In genomic region chr8:127065113-127065473, GRCm38 (mm10) we compare ENCODE assay signal across 9 mouse cellular contexts. TPM values are rescaled to one million over a fixed set of nuclear protein-coding genes. Genes with fewer than 3 reads are reported as not detected.
DNase-seq lines count a peak whose midpoint lies in the region; ATAC-seq and TF ChIP-seq lines count a peak whose summit lies in the region.
"Had no signal": no experiment of that assay in that cellular context is flagged by ENCODE, and none has a peak within 500 bp of the region (broad histone marks: within the 10 kb centered on the region; RNA-seq: fewer than 3 reads in every experiment).

No protein-coding gene starts in this region.

- H3K27ac ChIP-seq in heart, embryonic 15.5 days = peak overlapping the region; percentile 97
- peak overlapping the region; percentile 99 for H3K27ac ChIP-seq in embryonic facial prominence, embryonic 10.5 days (replicated peaks)
- H3K27ac ChIP-seq in hindbrain, postnatal 0 days = peak overlapping the region; percentile 86; the same call in 1 of the 2 replicates
- H3K27ac ChIP-seq in midbrain, postnatal 0 days (ENCODE audit: low read depth, low read length) = peak overlapping the region; percentile 85

- DNase-seq in heart, postnatal 14 days = no peak
- no peak for DNase-seq in embryonic facial prominence, embryonic 10.5 days (ENCODE audit: low spot score)
- DNase-seq in hindbrain, postnatal 0 days (ENCODE audit: low spot score) = no peak
- no peak for DNase-seq in midbrain, postnatal 0 days (ENCODE audit: low spot score)
- DNase-seq in right cerebral cortex, postnatal 25 days = no peak
- DNase-seq in left cerebral cortex, postnatal 25 days (ENCODE audit: low spot score in 2 of 2) = no peak
- DNase-seq in adrenal gland, adult 8-10 months = no peak

- H3K9ac ChIP-seq in heart, embryonic 15.5 days = peak overlapping the region; percentile 98
- peak overlapping the region; percentile 74 for H3K9ac ChIP-seq in hindbrain, postnatal 0 days (replicated peaks; ENCODE audit: low read length)
- peak overlapping the region; percentile 84 for H3K9ac ChIP-seq in midbrain, postnatal 0 days (replicated peaks; ENCODE audit: low read length, poor library complexity, severe bottlenecking)

- H3K4me2 ChIP-seq in heart, embryonic 15.5 days = peak overlapping the region; percentile 66
- H3K4me2 ChIP-seq in hindbrain, postnatal 0 days (ENCODE audit: low read depth, low read length) = peak overlapping the region; percentile 86
- H3K4me2 ChIP-seq in midbrain, postnatal 0 days (ENCODE audit: low read depth, low read length, poor library complexity, severe bottlenecking) = peak overlapping the region; percentile 85

- intact Hi-C loops in heart, postnatal 14 days (cut with DNase I) = loop anchor here (5.0 kb wide), 1 partner anchor 42 kb away; no protein-coding TSS in a partner anchor
- intact Hi-C loops in left cerebral cortex, postnatal 25 days (cut with DNase I) = no loop called here

- no peak for ATAC-seq in heart, embryonic 15.5 days (replicated peaks; ENCODE audit: insufficient number of reproducible peaks, insufficient read depth, low FRiP score, low read depth)
- ATAC-seq in hindbrain, postnatal 0 days = no peak
- ATAC-seq in midbrain, postnatal 0 days (ENCODE audit: low FRiP score) = no peak

- TF ChIP-seq CTCF in hindbrain, postnatal 0 days (IDR thresholded peaks at IDR 0.05; ENCODE audit: low read depth) = no peak
- no peak for TF ChIP-seq CTCF in midbrain, postnatal 0 days (IDR thresholded peaks at IDR 0.05)

- 0 out of 2 replicates have a peak, but pooled peaks cover 2% of the 10 kb centered on the region for H3K27me3 ChIP-seq in heart, embryonic 15.5 days
- H3K27me3 ChIP-seq in embryonic facial prominence, embryonic 10.5 days (replicated peaks; ENCODE audit: low read depth, poor library complexity, severe bottlenecking) = no peaks in the 10 kb centered on the region
- no peaks in the 10 kb centered on the region for H3K27me3 ChIP-seq in hindbrain, postnatal 0 days (ENCODE audit: insufficient read depth, low read length)
- H3K27me3 ChIP-seq in midbrain, postnatal 0 days (ENCODE audit: insufficient read depth, low read length) = no peaks in the 10 kb centered on the region

- WGBS in heart, embryonic 15.5 days = 4% methylated on average over 10 of the region's 10 CpGs
- WGBS in embryonic facial prominence, embryonic 10.5 days = 1% methylated on average over 10 of the region's 10 CpGs
- whole genome bisulfite sequencing in hindbrain, postnatal 0 days = 2% methylated on average over 10 of the region's 10 CpGs
- 4% methylated on average over 10 of the region's 10 CpGs for WGBS in midbrain, postnatal 0 days

- H3K4me3 ChIP-seq in heart, embryonic 15.5 days = peak overlapping the region; percentile 90
- peak overlapping the region; percentile 97 for H3K4me3 ChIP-seq in embryonic facial prominence, embryonic 10.5 days
- peak overlapping the region; percentile 69 for H3K4me3 ChIP-seq in hindbrain, postnatal 0 days (ENCODE audit: low read length)
- H3K4me3 ChIP-seq in midbrain, postnatal 0 days (ENCODE audit: low read depth, low read length) = peak overlapping the region; percentile 96

- no peaks in the 10 kb centered on the region for H3K9me3 ChIP-seq in heart, embryonic 15.5 days (replicated peaks)
- H3K9me3 ChIP-seq in embryonic facial prominence, embryonic 10.5 days = no peaks in the 10 kb centered on the region
- no peaks in the 10 kb centered on the region for H3K9me3 ChIP-seq in hindbrain, postnatal 0 days (ENCODE audit: low read length)
- H3K9me3 ChIP-seq in midbrain, postnatal 0 days (ENCODE audit: low read length) = no peaks in the 10 kb centered on the region

- no peaks in the 10 kb centered on the region for H3K36me3 ChIP-seq in heart, embryonic 15.5 days
- no peaks in the 10 kb centered on the region for H3K36me3 ChIP-seq in embryonic facial prominence, embryonic 10.5 days (replicated peaks)
- no peaks in the 10 kb centered on the region for H3K36me3 ChIP-seq in hindbrain, postnatal 0 days (ENCODE audit: insufficient read depth, low read length)
- H3K36me3 ChIP-seq in midbrain, postnatal 0 days (ENCODE audit: insufficient read depth, low read length) = no peaks in the 10 kb centered on the region

- peaks cover 37% of the 10 kb centered on the region for H3K4me1 ChIP-seq in heart, embryonic 15.5 days (replicated peaks)
- peaks cover 54% of the 10 kb centered on the region for H3K4me1 ChIP-seq in embryonic facial prominence, embryonic 10.5 days
- peaks cover 21% of the 10 kb centered on the region; the same call in 1 of the 2 replicates for H3K4me1 ChIP-seq in hindbrain, postnatal 0 days (ENCODE audit: insufficient read depth, low read length)
- H3K4me1 ChIP-seq in midbrain, postnatal 0 days (ENCODE audit: insufficient read depth, low read length) = peaks cover 4% of the 10 kb centered on the region

RNA-seq across cellular contexts. Expression of gene Pard3, which starts 1.4 kb away (rescaled TPM):
- polyA plus RNA-seq in heart, embryonic 15.5 days (2015; fragmentation: Nextera tagmentation; extraction: Ambion mirVana) = 14.9 and 17.5 TPM in 2 replicates
- 10 to 100 TPM; 28.8 to 31.5 TPM for total RNA-seq in heart, postnatal 14 days (2021)
- polyA plus RNA-seq in embryonic facial prominence, embryonic 10.5 days (2016; fragmentation: Nextera tagmentation; extraction: Ambion mirVana) = 30.8 and 33.4 TPM in 2 replicates
- 29.3 and 36.0 TPM in 2 replicates for total RNA-seq in hindbrain, postnatal 0 days (2014; rRNA removed)
- polyA plus RNA-seq in hindbrain, postnatal 0 days (2015; fragmentation: Nextera tagmentation; extraction: Ambion mirVana) = 11.9 and 12.8 TPM in 2 replicates
- total RNA-seq in midbrain, postnatal 0 days (2014; rRNA removed) = 28.8 and 29.7 TPM in 2 replicates
- polyA plus RNA-seq in midbrain, postnatal 0 days (2015; fragmentation: Nextera tagmentation; extraction: Ambion mirVana) = 10.2 and 11.9 TPM in 2 replicates
- total RNA-seq in left cerebral cortex, postnatal 25 days (2021) = 10 to 100 TPM; 14.4 to 21.6 TPM
- 10 to 100 TPM; 43.6 to 52.4 (median 45.8) TPM for total RNA-seq in adrenal gland, adult 8-10 months (2022)
- total RNA-seq: MEL had no signal
